Mouse (Mus musculus): ENCODE measurements around the gene Ush2a. TPM values are rescaled to one million over a fixed set of nuclear protein-coding genes. Genes with fewer than 3 reads are reported as not detected.

Ush2a gene
- polyA plus RNA-seq, 1 experiment from 2014 or later = 0.09 TPM

DNA sequence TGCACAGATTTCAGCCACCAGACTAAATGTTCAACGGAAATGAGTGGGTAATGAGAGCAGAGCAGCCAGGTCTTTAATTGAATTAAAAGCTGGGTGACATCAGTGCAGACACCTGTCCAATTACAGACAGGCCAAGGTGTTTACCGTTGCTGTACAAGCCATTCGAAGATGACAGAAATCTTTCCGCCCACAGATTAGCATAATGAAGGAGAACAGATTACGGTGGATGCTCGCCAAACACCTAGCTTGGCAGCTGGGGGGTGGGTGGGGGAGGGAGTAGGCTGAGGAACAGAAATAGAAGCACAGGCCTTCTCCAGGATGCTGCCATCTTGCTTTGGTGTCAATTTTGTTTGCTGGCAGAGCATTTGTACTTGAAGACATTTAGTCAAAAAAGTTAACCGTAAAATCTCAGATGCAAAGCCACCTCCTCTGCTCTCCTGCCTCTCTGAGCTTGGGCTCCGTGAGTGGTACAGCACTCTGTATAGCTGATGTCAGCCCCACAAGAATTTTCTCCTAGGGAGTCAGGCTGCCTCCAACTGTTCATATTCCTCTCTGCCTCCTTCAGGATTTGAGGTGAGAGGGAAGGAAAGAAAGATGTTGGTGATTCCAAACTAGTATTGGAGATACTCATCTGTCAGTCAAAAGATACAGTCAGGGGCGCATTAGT is 306.6 kb downstream of the Ush2a start:
- Histone ChIP-seq H3K27me3 (ENCODE audit: poor library complexity, severe bottlenecking) (no peaks in the 10 kb centered on the region), H3K36me3 (replicated peaks) (no peaks in the 10 kb centered on the region), H3K4me3 (no peak overlapping the region), H3K4me1 (no peaks in the 10 kb centered on the region), H3K27ac (no peak overlapping the region), H3K9me3 (no peaks in the 10 kb centered on the region)
- DNase-seq (ENCODE audit: extremely low spot score, low spot score) = no peak
- 91% methylated on average over 9 of the region's 9 CpGs for WGBS

DNA sequence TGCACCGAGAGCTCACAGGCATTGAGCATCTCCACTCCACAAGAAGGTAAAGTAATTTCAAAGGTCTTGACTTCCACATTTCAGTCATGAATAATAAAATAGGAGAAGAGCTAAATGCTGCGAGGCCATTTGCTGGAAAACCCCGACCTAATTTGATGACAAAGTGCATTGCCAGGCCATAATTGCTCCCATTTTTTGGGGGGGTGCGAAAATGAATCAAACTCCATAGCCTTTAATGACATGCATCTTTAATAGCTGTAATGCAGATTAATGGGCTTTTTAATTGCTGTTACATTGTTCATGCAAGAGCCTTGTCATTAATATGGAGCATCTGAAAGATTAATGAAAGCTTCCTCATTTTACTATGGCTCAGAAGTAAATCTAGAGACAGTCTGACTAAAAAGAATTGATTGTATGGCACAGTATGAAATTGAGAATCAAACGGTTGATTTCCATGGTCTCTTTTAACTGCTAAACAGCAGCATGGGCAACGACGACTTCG is 314.5 kb downstream of the Ush2a start:
- Histone ChIP-seq H3K4me1 (0 out of 2 replicates have a peak, but pooled peaks cover 5% of the 10 kb centered on the region), H3K27me3 (ENCODE audit: poor library complexity, severe bottlenecking) (no peaks in the 10 kb centered on the region), H3K9me3 (no peaks in the 10 kb centered on the region), H3K36me3 (replicated peaks) (no peaks in the 10 kb centered on the region), H3K27ac (no peak overlapping the region), H3K4me3 (no peak overlapping the region)
- WGBS = 83% methylated on average over 8 of the region's 8 CpGs
- no peak for DNase-seq (ENCODE audit: extremely low spot score, low spot score)

DNA sequence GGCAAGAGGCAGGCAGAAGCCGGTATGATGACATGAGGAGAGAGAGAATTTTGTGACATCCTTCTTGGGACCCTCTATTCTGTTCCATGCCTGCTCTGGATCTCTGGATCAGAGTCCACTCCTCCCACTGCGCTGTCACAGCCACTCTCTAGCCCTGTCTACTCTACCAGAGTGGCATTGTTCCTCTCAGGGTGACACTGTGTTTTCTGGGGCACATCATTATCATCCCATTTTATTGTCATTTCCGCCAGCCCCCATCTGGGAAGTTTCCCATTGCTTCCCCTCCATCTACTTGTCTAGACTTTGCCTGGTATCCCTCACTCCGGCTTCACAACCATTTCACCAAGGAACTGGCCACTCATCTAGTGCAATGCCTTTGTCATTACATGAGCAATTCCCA is 315.6 kb downstream of the Ush2a start:
- H3K36me3 ChIP-seq (replicated peaks) = no peaks in the 10 kb centered on the region
- peak; percentile 8 for DNase-seq (ENCODE audit: extremely low spot score, low spot score)
- WGBS = 86% methylated on average over 4 of the region's 4 CpGs
- no peaks in the 10 kb centered on the region for H3K27me3 ChIP-seq (ENCODE audit: poor library complexity, severe bottlenecking)
- H3K27ac ChIP-seq = no peak overlapping the region
- no peak overlapping the region for H3K4me3 ChIP-seq
- 0 out of 2 replicates have a peak, but pooled peaks cover 5% of the 10 kb centered on the region for H3K4me1 ChIP-seq
- no peaks in the 10 kb centered on the region for H3K9me3 ChIP-seq

DNA sequence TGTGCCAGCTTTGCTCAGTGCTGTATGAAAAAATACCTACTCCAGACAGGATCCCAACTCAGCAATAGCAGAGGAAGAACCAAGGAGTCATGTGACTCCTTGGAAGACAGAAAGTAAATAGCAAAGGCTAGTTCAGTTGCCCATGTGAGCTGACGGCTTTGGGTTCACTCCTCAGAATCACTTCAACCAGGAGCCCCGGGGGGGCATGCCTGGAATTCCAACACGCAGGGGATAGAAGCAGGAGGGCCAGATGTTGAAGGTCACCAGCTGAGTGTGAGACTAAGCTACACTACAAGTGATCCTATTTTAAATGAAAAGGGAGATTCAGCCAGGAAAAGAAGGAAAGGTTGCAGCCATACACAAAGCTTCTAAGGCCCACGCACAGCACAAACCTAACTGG is 319.3 kb downstream of the Ush2a start:
- Histone ChIP-seq H3K4me1 (0 out of 2 replicates have a peak, but pooled peaks cover 4% of the 10 kb centered on the region), H3K4me3 (no peak overlapping the region), H3K9me3 (no peaks in the 10 kb centered on the region), H3K36me3 (replicated peaks) (no peaks in the 10 kb centered on the region), H3K27ac (no peak overlapping the region), H3K27me3 (ENCODE audit: poor library complexity, severe bottlenecking) (no peaks in the 10 kb centered on the region)
- 40% methylated on average over 4 of the region's 4 CpGs for WGBS
- peak; percentile 12 for DNase-seq (ENCODE audit: extremely low spot score, low spot score)

DNA sequence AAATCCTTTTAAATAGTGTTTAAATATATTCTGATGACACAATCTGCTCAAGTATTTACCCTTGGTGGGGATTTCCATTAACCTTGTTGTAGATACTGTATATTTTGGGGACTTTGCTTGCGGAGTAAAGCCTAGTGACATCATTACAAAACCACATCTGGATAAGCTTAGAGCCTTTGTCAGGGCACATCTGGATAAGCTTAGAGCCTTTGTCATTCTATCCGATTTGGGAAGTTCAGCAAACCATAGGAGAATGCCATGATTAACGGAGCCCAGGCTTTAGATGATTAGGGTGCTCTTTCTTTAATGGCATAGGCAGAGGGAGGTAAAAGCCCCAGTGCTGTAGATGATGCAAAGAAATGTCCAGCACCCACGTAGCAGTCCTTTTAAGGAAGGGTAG is 333.4 kb downstream of the Ush2a start:
- no peaks in the 10 kb centered on the region for H3K9me3 ChIP-seq
- 42% methylated on average over 4 of the region's 4 CpGs for WGBS
- peak; percentile 5 for DNase-seq (ENCODE audit: extremely low spot score, low spot score)
- no peaks in the 10 kb centered on the region for H3K27me3 ChIP-seq (ENCODE audit: poor library complexity, severe bottlenecking)
- H3K4me3 ChIP-seq = no peak overlapping the region
- no peaks in the 10 kb centered on the region for H3K36me3 ChIP-seq (replicated peaks)
- no peaks in the 10 kb centered on the region for H3K4me1 ChIP-seq
- no peak overlapping the region for H3K27ac ChIP-seq

DNA sequence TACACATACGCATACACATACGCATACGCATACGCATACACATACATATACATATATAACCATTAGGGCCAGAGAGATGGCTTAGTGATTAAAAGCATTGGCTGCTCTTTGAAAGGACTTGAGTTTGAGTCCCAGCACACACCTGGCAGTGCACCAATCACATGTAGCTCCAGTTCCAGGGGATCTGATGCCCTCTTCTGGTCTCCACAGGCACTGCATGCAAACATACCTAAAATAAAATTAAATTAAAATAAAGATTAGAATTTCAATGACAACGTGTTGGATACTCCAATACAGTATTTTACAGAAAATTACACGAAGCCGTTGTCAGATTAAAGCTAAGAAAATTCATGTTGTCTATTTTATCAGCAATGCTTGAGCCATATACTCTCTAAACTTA is 336.2 kb downstream of the Ush2a start:
- H3K36me3 ChIP-seq (replicated peaks) = no peaks in the 10 kb centered on the region
- no peak overlapping the region for H3K4me3 ChIP-seq
- H3K27me3 ChIP-seq (ENCODE audit: poor library complexity, severe bottlenecking) = no peaks in the 10 kb centered on the region
- no peaks in the 10 kb centered on the region for H3K9me3 ChIP-seq
- no peak overlapping the region for H3K27ac ChIP-seq
- H3K4me1 ChIP-seq = no peaks in the 10 kb centered on the region
- DNase-seq (ENCODE audit: extremely low spot score, low spot score) = no peak
- WGBS = 87% methylated on average over 7 of the region's 7 CpGs

DNA sequence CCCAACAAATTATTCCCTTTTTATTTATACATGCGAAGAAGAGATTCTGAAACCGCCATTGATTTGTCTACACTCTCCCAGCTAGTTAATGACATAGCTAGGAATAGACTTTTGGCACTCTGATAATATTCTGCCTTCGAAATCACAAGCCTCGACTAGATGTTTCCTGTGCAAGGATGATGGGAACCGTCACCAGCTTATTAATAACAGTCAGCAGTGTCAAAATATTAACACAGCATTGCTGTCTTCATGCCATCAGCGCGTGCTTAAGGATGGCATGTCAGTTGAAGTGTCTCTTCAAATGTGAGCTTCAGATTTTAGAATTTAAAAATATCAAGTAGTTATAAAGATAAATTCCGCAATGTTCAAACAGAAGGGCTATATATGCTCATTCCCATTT is 337.3 kb downstream of the Ush2a start:
- no peaks in the 10 kb centered on the region for H3K9me3 ChIP-seq
- no peak overlapping the region for H3K4me3 ChIP-seq
- no peaks in the 10 kb centered on the region for H3K36me3 ChIP-seq (replicated peaks)
- no peak for DNase-seq (ENCODE audit: extremely low spot score, low spot score)
- no peaks in the 10 kb centered on the region for H3K27me3 ChIP-seq (ENCODE audit: poor library complexity, severe bottlenecking)
- no peaks in the 10 kb centered on the region for H3K4me1 ChIP-seq
- WGBS = 90% methylated on average over 8 of the region's 8 CpGs
- H3K27ac ChIP-seq = no peak overlapping the region

DNA sequence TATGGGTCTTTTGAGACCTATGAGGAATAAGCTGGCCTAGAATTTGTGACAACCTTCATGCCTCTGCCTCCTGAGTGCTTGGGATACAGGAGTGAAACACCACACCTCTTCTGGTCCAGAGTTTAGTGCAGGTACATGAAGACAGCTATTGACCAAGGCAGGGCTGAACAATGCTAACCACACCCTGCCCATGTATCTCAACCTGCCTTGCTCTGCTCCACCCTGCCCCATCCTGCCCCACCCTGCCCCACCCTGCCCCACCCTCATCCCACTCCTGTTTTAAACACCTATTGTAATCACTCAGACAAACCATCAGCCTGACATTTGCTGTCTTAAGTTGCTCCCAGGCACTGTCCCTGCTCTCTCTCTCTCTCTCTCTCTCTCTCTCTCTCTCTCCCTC is 344.6 kb downstream of the Ush2a start:
- Histone ChIP-seq H3K27ac (no peak overlapping the region), H3K36me3 (replicated peaks) (no peaks in the 10 kb centered on the region), H3K9me3 (no peaks in the 10 kb centered on the region), H3K4me1 (no peaks in the 10 kb centered on the region), H3K4me3 (no peak overlapping the region), H3K27me3 (ENCODE audit: poor library complexity, severe bottlenecking) (no peaks in the 10 kb centered on the region)
- DNase-seq (ENCODE audit: extremely low spot score, low spot score) = no peak

DNA sequence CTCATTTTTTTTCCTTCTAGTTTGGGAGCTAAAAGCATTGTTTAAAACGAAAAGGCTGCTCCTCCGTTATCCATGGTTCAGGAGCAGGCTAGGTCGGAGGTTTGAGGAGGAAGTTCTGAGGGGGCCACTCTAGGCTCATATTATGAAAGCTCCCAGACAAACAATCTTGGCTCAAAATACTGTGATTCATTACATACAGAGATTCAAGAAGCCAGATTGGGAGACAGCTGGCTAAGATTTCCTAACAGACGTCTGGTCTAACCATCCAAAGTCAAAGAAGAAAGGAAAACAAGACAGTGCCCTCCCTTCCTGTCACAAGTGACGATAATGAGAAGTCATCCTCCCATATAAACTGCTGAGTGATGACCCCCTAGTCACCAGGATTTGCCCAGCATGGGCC is 354.7 kb downstream of the Ush2a start:
- H3K27ac ChIP-seq = no peak overlapping the region
- H3K36me3 ChIP-seq (replicated peaks) = no peaks in the 10 kb centered on the region
- H3K9me3 ChIP-seq = no peaks in the 10 kb centered on the region
- H3K4me1 ChIP-seq = no peaks in the 10 kb centered on the region
- H3K27me3 ChIP-seq (ENCODE audit: poor library complexity, severe bottlenecking) = no peaks in the 10 kb centered on the region
- DNase-seq (ENCODE audit: extremely low spot score, low spot score) = no peak
- WGBS = 87% methylated on average over 5 of the region's 5 CpGs
- no peak overlapping the region for H3K4me3 ChIP-seq

DNA sequence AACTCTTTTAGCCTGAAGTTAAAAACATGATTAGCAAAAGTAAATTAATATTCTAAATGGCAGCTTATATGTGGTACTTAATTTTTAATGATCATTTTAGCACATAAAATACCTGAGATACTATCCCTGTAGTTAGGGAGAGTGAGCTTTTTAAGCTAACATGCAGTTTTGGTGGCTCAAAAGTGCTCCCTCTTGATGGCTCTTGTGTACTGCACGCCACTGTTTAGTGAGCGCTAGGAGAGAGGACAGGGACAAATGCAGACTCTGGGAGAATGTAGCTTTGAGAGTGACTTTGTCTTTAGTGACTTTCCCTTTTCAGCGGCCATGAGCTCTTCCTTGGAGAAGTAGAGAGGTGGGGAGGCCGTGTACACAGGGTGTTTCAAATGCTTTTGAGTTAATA is 371.9 kb downstream of the Ush2a start:
- Histone ChIP-seq H3K27me3 (ENCODE audit: poor library complexity, severe bottlenecking) (no peaks in the 10 kb centered on the region), H3K4me1 (no peaks in the 10 kb centered on the region), H3K4me3 (no peak overlapping the region), H3K9me3 (no peaks in the 10 kb centered on the region), H3K27ac (no peak overlapping the region), H3K36me3 (replicated peaks) (no peaks in the 10 kb centered on the region)
- no peak for DNase-seq (ENCODE audit: extremely low spot score, low spot score)
- 52% methylated on average over 4 of the region's 4 CpGs for WGBS

DNA sequence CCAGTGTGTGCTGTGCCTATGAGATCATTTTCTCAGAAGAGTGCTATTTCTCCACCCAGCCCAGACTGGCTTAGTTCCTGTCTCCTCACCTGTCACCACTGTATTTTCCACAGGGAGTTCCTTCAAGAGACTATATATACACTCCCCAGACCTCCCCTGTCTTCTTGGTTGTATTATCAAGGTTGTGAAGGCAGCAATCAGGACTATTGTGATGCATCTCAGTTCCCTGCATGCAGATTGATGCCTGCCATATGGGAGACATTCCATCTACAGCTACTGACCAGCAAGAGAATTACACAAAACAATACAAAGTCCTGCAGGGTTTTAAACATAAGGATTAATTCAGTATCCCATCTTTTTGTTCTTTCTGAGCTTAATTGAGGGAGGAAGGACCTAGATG is 377.8 kb downstream of the Ush2a start:
- H3K27me3 ChIP-seq (ENCODE audit: poor library complexity, severe bottlenecking) = no peaks in the 10 kb centered on the region
- H3K4me1 ChIP-seq = no peaks in the 10 kb centered on the region
- no peaks in the 10 kb centered on the region for H3K9me3 ChIP-seq
- H3K27ac ChIP-seq = no peak overlapping the region
- H3K4me3 ChIP-seq = no peak overlapping the region
- DNase-seq (ENCODE audit: extremely low spot score, low spot score) = no peak
- no peaks in the 10 kb centered on the region for H3K36me3 ChIP-seq (replicated peaks)

DNA sequence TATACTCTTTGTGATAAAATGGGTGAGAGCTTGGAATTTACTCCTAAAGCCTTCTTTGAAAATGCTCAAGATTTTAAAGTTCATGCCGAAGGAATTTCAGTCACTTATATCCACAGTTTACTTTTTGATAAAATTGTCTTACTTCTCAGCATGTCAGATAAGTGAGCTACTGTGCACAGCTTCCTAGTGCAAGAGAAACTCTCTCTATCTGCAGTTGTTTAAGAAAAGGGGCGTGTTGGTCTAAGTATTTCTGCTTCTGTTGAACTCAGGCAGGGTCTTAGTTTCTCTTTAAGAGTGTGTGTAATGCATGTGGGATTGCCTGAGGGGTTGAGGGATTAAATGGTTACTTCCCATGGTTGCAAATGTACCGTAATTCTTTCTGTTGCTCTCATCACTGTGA is 381.3 kb downstream of the Ush2a start:
- WGBS = 91% methylated on average over 3 of the region's 3 CpGs

DNA sequence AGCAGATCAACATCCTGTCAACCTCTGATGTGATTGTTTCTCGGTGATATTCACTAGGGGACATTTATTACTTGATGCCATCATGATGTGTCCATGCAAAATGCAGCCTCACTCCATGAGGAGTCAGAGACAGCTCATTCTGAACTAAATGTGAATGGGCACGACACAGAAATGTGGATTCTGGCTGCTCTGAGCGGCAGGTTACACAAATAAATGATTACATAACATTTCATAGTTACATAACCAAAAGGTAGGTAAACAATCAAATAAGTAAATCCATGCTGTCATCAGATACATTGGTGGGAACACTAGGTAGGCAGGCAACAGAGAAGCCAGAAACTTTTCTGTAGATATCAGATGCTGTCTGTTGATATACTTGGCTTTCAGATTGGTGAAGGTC is 391.2 kb downstream of the Ush2a start:
- DNase-seq (ENCODE audit: extremely low spot score, low spot score) = no peak
- Histone ChIP-seq H3K36me3 (replicated peaks) (no peaks in the 10 kb centered on the region), H3K27me3 (ENCODE audit: poor library complexity, severe bottlenecking) (peaks cover 12% of the 10 kb centered on the region), H3K27ac (no peak overlapping the region), H3K4me3 (no peak overlapping the region), H3K4me1 (peaks cover 11% of the 10 kb centered on the region), H3K9me3 (no peaks in the 10 kb centered on the region)
- 90% methylated on average over 3 of the region's 3 CpGs for WGBS

More for the DNA sequence above, 381.3 kb downstream of the Ush2a start:
- no peaks in the 10 kb centered on the region for H3K4me1 ChIP-seq
- no peaks in the 10 kb centered on the region for H3K36me3 ChIP-seq (replicated peaks)
- DNase-seq (ENCODE audit: extremely low spot score, low spot score) = no peak
- no peak overlapping the region for H3K27ac ChIP-seq
- H3K9me3 ChIP-seq = no peaks in the 10 kb centered on the region
- no peaks in the 10 kb centered on the region for H3K27me3 ChIP-seq (ENCODE audit: poor library complexity, severe bottlenecking)
- no peak overlapping the region for H3K4me3 ChIP-seq

DNA sequence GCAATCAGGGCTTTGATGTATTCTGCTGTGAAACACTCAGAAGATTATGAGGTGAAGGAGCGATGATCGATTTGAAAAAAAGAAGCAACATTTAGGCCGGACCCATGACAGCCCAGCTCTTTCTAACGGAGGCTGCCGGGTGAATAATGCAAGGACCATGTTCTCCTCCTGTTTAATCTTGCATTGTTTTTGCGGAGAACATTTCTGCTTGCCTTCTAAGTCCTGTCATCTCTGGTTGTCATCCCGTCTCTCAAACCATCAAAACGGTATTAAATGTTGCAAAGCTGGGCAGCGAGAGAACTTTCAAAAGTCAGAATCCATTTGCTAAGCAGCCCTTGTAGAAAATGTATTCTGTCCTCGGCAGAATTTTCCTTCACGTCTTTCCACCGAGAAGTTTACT is 394.3 kb downstream of the Ush2a start:
- H3K27me3 ChIP-seq (ENCODE audit: poor library complexity, severe bottlenecking) = peaks cover 19% of the 10 kb centered on the region
- H3K4me1 ChIP-seq = peaks cover 41% of the 10 kb centered on the region
- 58% methylated on average over 12 of the region's 12 CpGs for WGBS
- H3K36me3 ChIP-seq (replicated peaks) = no peaks in the 10 kb centered on the region
- no peak overlapping the region for H3K27ac ChIP-seq
- no peak for DNase-seq (ENCODE audit: extremely low spot score, low spot score)
- H3K9me3 ChIP-seq = no peaks in the 10 kb centered on the region
- H3K4me3 ChIP-seq = no peak overlapping the region
